In the genomic region with DNA sequence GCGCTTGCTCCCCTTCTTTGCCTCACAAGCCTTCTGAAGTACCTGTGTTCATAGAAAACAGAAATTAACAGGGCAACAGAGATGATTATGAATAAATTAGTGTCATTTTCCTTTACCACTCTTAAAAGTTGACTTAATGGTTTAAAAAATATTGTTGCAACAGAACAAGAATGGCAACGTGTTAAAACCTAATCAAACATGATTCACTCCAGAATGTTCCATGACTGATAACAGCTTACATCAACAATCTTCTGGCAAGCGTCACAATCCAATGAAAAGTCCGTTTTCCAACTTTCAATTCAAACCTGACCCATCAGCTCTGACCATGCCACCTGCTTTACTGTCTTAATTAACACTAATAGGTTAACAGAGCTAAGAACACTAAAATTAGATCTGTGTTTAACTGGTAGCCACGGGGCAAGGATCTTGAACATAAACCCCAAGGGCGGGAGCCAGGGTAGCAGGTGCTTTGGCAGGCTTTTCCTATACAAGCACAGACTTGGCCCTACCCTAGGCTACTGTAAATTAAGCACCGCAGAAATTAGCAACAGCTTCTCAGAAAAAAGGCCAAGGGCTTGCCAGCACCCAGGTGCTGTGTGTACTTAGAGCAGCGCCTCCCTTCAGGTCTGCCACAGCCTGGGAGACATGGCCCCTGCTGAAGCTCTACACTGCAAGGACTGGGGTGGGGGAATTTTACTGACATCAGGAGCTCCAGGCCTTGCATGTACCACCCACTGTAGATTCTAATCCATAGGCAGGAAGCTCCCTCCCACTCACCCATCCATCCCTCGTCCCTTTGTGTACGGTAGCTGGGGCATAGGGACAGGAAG, we compare ENCODE assay signal across 10 mouse cellular contexts. TPM values are rescaled to one million over a fixed set of nuclear protein-coding genes. Genes with fewer than 3 reads are reported as not detected.
DNase-seq lines count a peak whose midpoint lies in the region; ATAC-seq and TF ChIP-seq lines count a peak whose summit lies in the region.
"Had no signal": no experiment of that assay in that cellular context is flagged by ENCODE, and none has a peak within 500 bp of the region (broad histone marks: within the 10 kb centered on the region; RNA-seq: fewer than 3 reads in every experiment).

No protein-coding gene starts in this region.

- H3K4me1 ChIP-seq in kidney, postnatal 0 days (replicated peaks; ENCODE audit: insufficient read depth, low read length): peaks cover 8% of the 10 kb centered on the region; the same call in 1 of the 2 replicates
- peaks cover 19 to 49% of the 10 kb centered on the region in 2 experiments for H3K4me1 ChIP-seq in heart, embryonic 14.5 days (ENCODE audit: control insufficient read depth in 2 of 2, insufficient read depth in 2 of 2, low read length in 2 of 2)

- H3K9ac ChIP-seq in kidney, postnatal 0 days (ENCODE audit: low read depth, low read length): no peak overlapping the region
- H3K9ac ChIP-seq in heart, embryonic 14.5 days (ENCODE audit: low read length): peak overlapping the region; percentile 34; the same call in 1 of the 2 replicates
- H3K9ac ChIP-seq: embryonic facial prominence, embryonic 15.5 days; limb, embryonic 13.5 days had no signal

- no peak overlapping the region for H3K4me3 ChIP-seq in kidney, postnatal 0 days (replicated peaks; ENCODE audit: low read depth, low read length)
- no peak overlapping the region for H3K4me3 ChIP-seq in heart, embryonic 14.5 days (ENCODE audit: control insufficient read depth in 1 of 2, insufficient read depth in 1 of 2, low read depth in 1 of 2, low read length in 2 of 2)
- H3K4me3 ChIP-seq: embryonic facial prominence, embryonic 15.5 days; limb, embryonic 13.5 days had no signal

- 57% methylated on average over 10 of the region's 10 CpGs for WGBS in kidney, postnatal 0 days
- 41% methylated on average over 10 of the region's 10 CpGs for WGBS in heart, embryonic 14.5 days

- H3K4me2 ChIP-seq in kidney, postnatal 0 days (ENCODE audit: low read length): no peak overlapping the region
- H3K4me2 ChIP-seq in heart, embryonic 14.5 days (ENCODE audit: low read length): peak overlapping the region; percentile 11; the same call in 1 of the 2 replicates
- H3K4me2 ChIP-seq: embryonic facial prominence, embryonic 15.5 days; limb, embryonic 13.5 days had no signal

- no peaks in the 10 kb centered on the region for H3K9me3 ChIP-seq in kidney, postnatal 0 days (replicated peaks; ENCODE audit: low read length)
- H3K9me3 ChIP-seq in heart, embryonic 14.5 days (ENCODE audit: control insufficient read depth, low read length): no peaks in the 10 kb centered on the region
- H3K9me3 ChIP-seq: embryonic facial prominence, embryonic 15.5 days; limb, embryonic 13.5 days had no signal

- H3K27ac ChIP-seq in kidney, postnatal 0 days: no peak overlapping the region
- peak overlapping the region in 1 of 2 experiments; percentile 66; a peak in 2 of 4 replicates for H3K27ac ChIP-seq in heart, embryonic 14.5 days (replicated peaks in 1 of 2; ENCODE audit: control insufficient read depth in 1 of 2, insufficient read depth in 1 of 2, low read depth in 2 of 2, low read length in 2 of 2)
- H3K27ac ChIP-seq: embryonic facial prominence, embryonic 15.5 days; limb, embryonic 13.5 days had no signal

- no peak for DNase-seq in kidney, postnatal 0 days (ENCODE audit: low spot score)
- DNase-seq in kidney, postnatal 14 days: no peak
- peak; percentile 71 for DNase-seq in cerebellum, adult 8-10 months
- peak; percentile 32 to 58 for DNase-seq in lung, postnatal 4 days
- DNase-seq in layer of hippocampus, adult 8-10 months (ENCODE audit: low spot score in 2 of 2): no peak
- no peak for DNase-seq in layer of hippocampus, postnatal 10 days (ENCODE audit: low spot score in 2 of 2)
- DNase-seq in T-cell, adult 2 months (ENCODE audit: low spot score): no peak

- no peak for TF ChIP-seq CTCF in kidney, postnatal 0 days (IDR thresholded peaks at IDR 0.05; ENCODE audit: low read depth)

- no peaks in the 10 kb centered on the region for H3K27me3 ChIP-seq in kidney, postnatal 0 days (ENCODE audit: insufficient read depth, low read length)
- no peaks in the 10 kb centered on the region for H3K27me3 ChIP-seq in heart, embryonic 14.5 days (ENCODE audit: control insufficient read depth, insufficient read depth, low read length)
- H3K27me3 ChIP-seq: embryonic facial prominence, embryonic 15.5 days; limb, embryonic 13.5 days had no signal

- ATAC-seq in kidney, postnatal 0 days (replicated peaks; ENCODE audit: low FRiP score, low read depth): 0 out of 2 replicates have a peak, but pooled peaks have one; percentile 18
- ATAC-seq in heart, embryonic 14.5 days (ENCODE audit: insufficient number of reproducible peaks, insufficient read depth, low FRiP score, low read depth): no peak

- no peaks in the 10 kb centered on the region for H3K36me3 ChIP-seq in kidney, postnatal 0 days (ENCODE audit: insufficient read depth, low read length)
- H3K36me3 ChIP-seq in heart, embryonic 14.5 days (ENCODE audit: control insufficient read depth, insufficient read depth, low read length): no peaks in the 10 kb centered on the region
- H3K36me3 ChIP-seq: embryonic facial prominence, embryonic 15.5 days; limb, embryonic 13.5 days had no signal

RNA-seq across cellular contexts. Expression of a gene that starts 12.4 kb away (rescaled TPM):
- 19.5 and 22.6 TPM in 2 replicates for polyA plus RNA-seq in kidney, postnatal 0 days (2015; fragmentation: Nextera tagmentation; extraction: Ambion mirVana)
- polyA plus RNA-seq in heart, embryonic 14.5 days (2014; fragmentation: Nextera tagmentation; extraction: Ambion mirVana): 21.0 and 24.2 TPM in 2 replicates
- 10 to 100 TPM; 34.6 to 43.0 (median 39.7) TPM for total RNA-seq in layer of hippocampus, adult 8-10 months (2022)
- 10 to 100 TPM; 72.7 to 76.9 TPM for total RNA-seq in layer of hippocampus, postnatal 10 days (2021)

Comparison
In these comparisons a context has a peak if more than half of its experiments do, and no peak if none do; other contexts are left out.
1. DNase-seq: peak in cerebellum, adult 8-10 months (single experiment) and lung, postnatal 4 days (2 of 2); none in kidney, postnatal 0 days (single experiment), kidney, postnatal 14 days (single experiment), layer of hippocampus, adult 8-10 months (0 of 2), layer of hippocampus, postnatal 10 days (0 of 2) and T-cell, adult 2 months (single experiment).